Mouse (Mus musculus): ENCODE data around the gene Trpv3. TPM values are rescaled to one million over a fixed set of nuclear protein-coding genes. Genes with fewer than 3 reads are reported as not detected.

Gene Trpv3
- 0.05 TPM in 1 of 2 replicates, not detected in the other for polyA plus RNA-seq (2014; fragmentation: Nextera tagmentation; extraction: Ambion mirVana)

- DNase-seq (ENCODE audit: low spot score, missing footprints) (no peak), ATAC-seq (ENCODE audit: low FRiP score) (no peak)
- Histone ChIP-seq H3K4me1 (ENCODE audit: control insufficient read depth, insufficient read depth, low read length) (no peaks in the 10 kb centered on the region), H3K4me2 (no peak within 1 kb of the TSS), H3K27me3 (ENCODE audit: control insufficient read depth, insufficient read depth, low read length) (no peaks in the 10 kb centered on the region), H3K9ac (ENCODE audit: low read length) (no peak within 1 kb of the TSS), H3K9me3 (ENCODE audit: control insufficient read depth, low read length) (no peaks in the 10 kb centered on the region), H3K36me3 (ENCODE audit: control insufficient read depth, insufficient read depth, low read length) (no peaks in the 10 kb centered on the region), H3K27ac (ENCODE audit: low read depth, low read length) (no peak within 1 kb of the TSS), H3K4me3 (ENCODE audit: low read depth, low read length) (no peak within 1 kb of the TSS)
- 85% methylated on average over 7 of the region's 7 CpGs for WGBS
Measured at GRCm38 (mm10) chr11:73267267-73267666, at the start of gene Trpv3. Trpv3 (plus strand) TSS chr11:73267388.

DNA sequence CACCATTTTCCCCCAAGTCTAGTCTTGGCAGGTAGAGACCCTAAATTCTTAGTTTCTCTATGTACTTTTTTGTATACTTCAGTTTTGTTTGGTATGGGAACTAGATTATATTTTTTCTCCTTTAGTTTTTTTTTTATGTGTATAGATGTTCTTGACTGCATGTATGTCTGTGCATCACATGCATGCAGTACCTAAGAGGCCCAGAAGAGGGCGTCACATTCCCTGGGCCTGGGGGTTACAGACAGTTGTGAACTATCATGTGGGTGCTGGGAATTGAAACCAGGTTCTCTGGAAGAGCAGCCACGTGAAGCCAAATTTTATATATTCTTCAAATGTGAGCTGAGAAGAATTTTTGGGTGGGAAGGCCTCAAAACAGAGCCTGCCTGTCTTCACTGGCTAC, 47.5 kb upstream of the Trpv3 start:
- H3K36me3 ChIP-seq (ENCODE audit: control insufficient read depth, insufficient read depth, low read length), result no peaks in the 10 kb centered on the region
- no peaks in the 10 kb centered on the region for H3K27me3 ChIP-seq (ENCODE audit: control insufficient read depth, insufficient read depth, low read length)
- H3K9me3 ChIP-seq (ENCODE audit: control insufficient read depth, low read length), result no peaks in the 10 kb centered on the region
- H3K4me2 ChIP-seq, result no peak overlapping the region
- no peak overlapping the region for H3K9ac ChIP-seq (ENCODE audit: low read length)
- H3K4me3 ChIP-seq (ENCODE audit: low read depth, low read length), result no peak overlapping the region
- 63% methylated on average over 2 of the region's 2 CpGs for WGBS
- H3K4me1 ChIP-seq (ENCODE audit: control insufficient read depth, insufficient read depth, low read length), result no peaks in the 10 kb centered on the region
- ATAC-seq (ENCODE audit: low FRiP score) (no peak), DNase-seq (ENCODE audit: low spot score, missing footprints) (no peak)
- no peak overlapping the region for H3K27ac ChIP-seq (ENCODE audit: low read depth, low read length)

DNA sequence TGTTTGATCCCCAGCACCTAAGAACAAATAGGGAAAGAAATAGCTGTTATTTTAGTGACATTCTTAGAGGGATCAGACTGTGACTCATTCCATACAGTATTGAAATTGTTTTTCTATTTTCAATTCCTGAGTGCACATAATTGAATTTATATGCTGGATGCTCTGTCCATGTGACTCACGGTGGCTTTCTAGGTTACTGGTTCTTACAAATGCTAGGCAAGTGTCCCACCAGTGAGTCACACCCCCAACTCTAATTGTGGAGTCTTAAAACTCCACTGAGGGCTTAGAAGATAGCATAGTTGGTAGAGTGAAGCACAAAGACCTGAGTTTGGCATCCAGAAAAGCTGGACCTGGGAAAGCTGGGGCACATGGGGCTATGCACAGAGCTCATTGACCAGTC, 46.5 kb upstream of the Trpv3 start:
- no peak overlapping the region for H3K4me3 ChIP-seq (ENCODE audit: low read depth, low read length)
- no peaks in the 10 kb centered on the region for H3K4me1 ChIP-seq (ENCODE audit: control insufficient read depth, insufficient read depth, low read length)
- no peak overlapping the region for H3K4me2 ChIP-seq
- H3K9me3 ChIP-seq (ENCODE audit: control insufficient read depth, low read length), result no peaks in the 10 kb centered on the region
- 97% methylated on average over 1 of the region's 1 CpGs for WGBS
- no peak overlapping the region for H3K27ac ChIP-seq (ENCODE audit: low read depth, low read length)
- DNase-seq (ENCODE audit: low spot score, missing footprints), result no peak
- ATAC-seq (ENCODE audit: low FRiP score), result no peak
- no peaks in the 10 kb centered on the region for H3K27me3 ChIP-seq (ENCODE audit: control insufficient read depth, insufficient read depth, low read length)
- no peak overlapping the region for H3K9ac ChIP-seq (ENCODE audit: low read length)
- no peaks in the 10 kb centered on the region for H3K36me3 ChIP-seq (ENCODE audit: control insufficient read depth, insufficient read depth, low read length)

DNA sequence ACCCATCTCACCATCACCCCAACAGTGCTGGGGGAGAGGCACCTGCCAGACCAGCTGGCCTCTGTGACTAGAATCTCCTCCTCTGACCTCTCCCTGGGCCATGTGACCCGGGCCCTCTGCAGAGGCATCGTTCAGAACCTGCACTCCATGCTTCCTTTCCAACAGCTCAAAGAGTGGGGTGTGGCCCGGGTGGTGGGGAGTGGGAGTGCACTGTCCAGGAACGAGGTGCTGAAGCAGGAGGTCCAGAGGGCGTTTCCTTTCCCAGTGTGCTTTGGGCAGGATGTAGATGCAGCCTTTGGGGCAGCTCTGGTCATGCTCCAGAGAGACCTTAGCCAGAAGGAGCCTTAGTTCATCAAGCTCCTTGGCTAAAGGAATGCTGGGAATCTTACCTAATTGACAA, 44.3 kb upstream of the Trpv3 start:
- ATAC-seq (ENCODE audit: low FRiP score) (no peak), DNase-seq (ENCODE audit: low spot score, missing footprints) (no peak)
- no peak overlapping the region for H3K4me3 ChIP-seq (ENCODE audit: low read depth, low read length)
- no peak overlapping the region for H3K4me2 ChIP-seq
- H3K4me1 ChIP-seq (ENCODE audit: control insufficient read depth, insufficient read depth, low read length), result no peaks in the 10 kb centered on the region
- no peaks in the 10 kb centered on the region for H3K36me3 ChIP-seq (ENCODE audit: control insufficient read depth, insufficient read depth, low read length)
- no peak overlapping the region for H3K27ac ChIP-seq (ENCODE audit: low read depth, low read length)
- no peaks in the 10 kb centered on the region for H3K9me3 ChIP-seq (ENCODE audit: control insufficient read depth, low read length)
- 46% methylated on average over 5 of the region's 5 CpGs for WGBS
- H3K9ac ChIP-seq (ENCODE audit: low read length), result no peak overlapping the region
- H3K27me3 ChIP-seq (ENCODE audit: control insufficient read depth, insufficient read depth, low read length), result no peaks in the 10 kb centered on the region

DNA sequence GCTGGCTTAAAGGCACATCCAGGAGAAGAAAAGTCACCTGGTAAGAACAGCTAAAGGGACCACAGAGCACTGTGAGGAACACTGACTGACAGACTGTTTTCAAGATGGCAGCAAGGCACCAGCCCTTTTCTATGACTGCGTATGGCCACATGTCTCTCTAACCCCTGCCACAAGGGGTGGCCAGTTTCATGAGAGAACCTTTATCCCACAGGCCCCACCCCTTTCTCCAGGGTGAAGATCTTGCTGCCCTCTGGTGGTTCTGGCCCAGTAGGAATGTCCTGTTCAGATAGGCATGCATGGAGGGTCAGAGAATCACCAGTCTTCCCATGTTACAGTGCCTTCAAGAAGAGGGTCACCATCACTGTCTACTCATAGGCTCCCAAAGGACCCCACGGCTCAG, 43.2 kb upstream of the Trpv3 start:
- no peak overlapping the region for H3K4me3 ChIP-seq (ENCODE audit: low read depth, low read length)
- no peak overlapping the region for H3K4me2 ChIP-seq
- H3K9ac ChIP-seq (ENCODE audit: low read length), result no peak overlapping the region
- ATAC-seq (ENCODE audit: low FRiP score), result no peak
- 78% methylated on average over 2 of the region's 2 CpGs for WGBS
- no peaks in the 10 kb centered on the region for H3K9me3 ChIP-seq (ENCODE audit: control insufficient read depth, low read length)
- no peak for DNase-seq (ENCODE audit: low spot score, missing footprints)
- H3K36me3 ChIP-seq (ENCODE audit: control insufficient read depth, insufficient read depth, low read length), result no peaks in the 10 kb centered on the region
- H3K27me3 ChIP-seq (ENCODE audit: control insufficient read depth, insufficient read depth, low read length), result no peaks in the 10 kb centered on the region
- no peaks in the 10 kb centered on the region for H3K4me1 ChIP-seq (ENCODE audit: control insufficient read depth, insufficient read depth, low read length)
- no peak overlapping the region for H3K27ac ChIP-seq (ENCODE audit: low read depth, low read length)

DNA sequence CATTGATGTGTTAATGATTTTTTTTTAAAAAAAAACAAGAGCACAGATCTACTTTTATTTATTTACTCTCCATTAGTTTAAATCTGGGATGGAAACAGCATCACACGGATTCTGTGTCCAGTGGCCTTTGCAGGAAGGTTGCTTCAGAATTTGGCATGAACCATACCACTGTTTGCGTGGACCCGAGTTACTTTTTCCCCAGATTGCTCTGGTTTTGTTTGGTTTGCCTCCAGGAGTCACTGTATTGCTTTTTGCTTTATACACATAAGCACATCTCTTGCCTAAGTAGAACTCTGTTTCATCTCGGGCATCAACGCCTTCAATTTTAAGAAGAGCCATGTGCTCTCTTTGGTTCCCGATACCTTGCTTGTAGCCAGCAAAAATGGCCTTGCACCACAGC, 41.3 kb upstream of the Trpv3 start:
- 91% methylated on average over 6 of the region's 6 CpGs for WGBS
- no peak for ATAC-seq (ENCODE audit: low FRiP score)

GRCm38 (mm10) chr11:73228881-73229280, 38.3 kb upstream of the Trpv3 start:
- no peaks in the 10 kb centered on the region for H3K27me3 ChIP-seq (ENCODE audit: control insufficient read depth, insufficient read depth, low read length)
- no peaks in the 10 kb centered on the region for H3K4me1 ChIP-seq (ENCODE audit: control insufficient read depth, insufficient read depth, low read length)
- H3K4me3 ChIP-seq (ENCODE audit: low read depth, low read length), result no peak overlapping the region
- no peak for ATAC-seq (ENCODE audit: low FRiP score)
- H3K9me3 ChIP-seq (ENCODE audit: control insufficient read depth, low read length), result no peaks in the 10 kb centered on the region
- no peak overlapping the region for H3K9ac ChIP-seq (ENCODE audit: low read length)
- DNase-seq (ENCODE audit: low spot score, missing footprints), result no peak
- H3K27ac ChIP-seq (ENCODE audit: low read depth, low read length), result no peak overlapping the region
- WGBS, result 84% methylated on average over 5 of the region's 5 CpGs
- no peaks in the 10 kb centered on the region for H3K36me3 ChIP-seq (ENCODE audit: control insufficient read depth, insufficient read depth, low read length)
- no peak overlapping the region for H3K4me2 ChIP-seq

More for the DNA sequence above, 41.3 kb upstream of the Trpv3 start:
- Histone ChIP-seq H3K4me1 (ENCODE audit: control insufficient read depth, insufficient read depth, low read length) (no peaks in the 10 kb centered on the region), H3K27me3 (ENCODE audit: control insufficient read depth, insufficient read depth, low read length) (no peaks in the 10 kb centered on the region), H3K4me2 (no peak overlapping the region), H3K9me3 (ENCODE audit: control insufficient read depth, low read length) (no peaks in the 10 kb centered on the region), H3K36me3 (ENCODE audit: control insufficient read depth, insufficient read depth, low read length) (no peaks in the 10 kb centered on the region), H3K4me3 (ENCODE audit: low read depth, low read length) (no peak overlapping the region), H3K9ac (ENCODE audit: low read length) (no peak overlapping the region), H3K27ac (ENCODE audit: low read depth, low read length) (no peak overlapping the region)
- DNase-seq (ENCODE audit: low spot score, missing footprints), result no peak

DNA sequence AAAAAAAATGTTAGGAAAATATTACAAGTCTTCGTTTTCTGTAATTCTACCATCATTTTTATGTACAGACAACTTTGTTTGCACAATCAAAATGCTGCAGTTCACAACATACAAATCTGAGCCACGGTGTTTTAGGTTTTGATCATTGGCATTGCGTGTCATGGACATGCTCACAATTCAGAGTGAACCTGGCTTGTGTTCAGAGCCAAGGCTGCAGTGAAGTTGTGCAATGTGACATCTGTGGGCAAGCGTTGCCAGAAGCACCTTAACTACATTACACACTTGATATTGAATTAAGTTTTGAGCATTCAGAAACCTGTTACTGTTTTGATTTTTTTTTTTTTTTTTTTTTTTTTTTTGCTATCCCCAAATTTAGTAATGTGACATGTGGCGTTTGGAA, 37.1 kb upstream of the Trpv3 start:
- Histone ChIP-seq H3K27me3 (ENCODE audit: control insufficient read depth, insufficient read depth, low read length) (no peaks in the 10 kb centered on the region), H3K4me2 (no peak overlapping the region), H3K27ac (ENCODE audit: low read depth, low read length) (no peak overlapping the region), H3K4me1 (ENCODE audit: control insufficient read depth, insufficient read depth, low read length) (no peaks in the 10 kb centered on the region), H3K36me3 (ENCODE audit: control insufficient read depth, insufficient read depth, low read length) (no peaks in the 10 kb centered on the region), H3K4me3 (ENCODE audit: low read depth, low read length) (no peak overlapping the region), H3K9ac (ENCODE audit: low read length) (no peak overlapping the region), H3K9me3 (ENCODE audit: control insufficient read depth, low read length) (no peaks in the 10 kb centered on the region)
- 88% methylated on average over 5 of the region's 5 CpGs for WGBS
- ATAC-seq (ENCODE audit: low FRiP score) (no peak), DNase-seq (ENCODE audit: low spot score, missing footprints) (no peak)

- no peak overlapping the region for H3K27ac ChIP-seq (ENCODE audit: low read depth, low read length)
- no peak overlapping the region for H3K9ac ChIP-seq (ENCODE audit: low read length)
- no peak for DNase-seq (ENCODE audit: low spot score, missing footprints)
- H3K9me3 ChIP-seq (ENCODE audit: control insufficient read depth, low read length), result no peaks in the 10 kb centered on the region
- H3K36me3 ChIP-seq (ENCODE audit: control insufficient read depth, insufficient read depth, low read length), result no peaks in the 10 kb centered on the region
- H3K4me3 ChIP-seq (ENCODE audit: low read depth, low read length), result no peak overlapping the region
- 68% methylated on average over 2 of the region's 2 CpGs for WGBS
- H3K4me2 ChIP-seq, result no peak overlapping the region
- no peaks in the 10 kb centered on the region for H3K27me3 ChIP-seq (ENCODE audit: control insufficient read depth, insufficient read depth, low read length)
- no peak for ATAC-seq (ENCODE audit: low FRiP score)
- no peaks in the 10 kb centered on the region for H3K4me1 ChIP-seq (ENCODE audit: control insufficient read depth, insufficient read depth, low read length)
Measured at GRCm38 (mm10) chr11:73232513-73232912, 34.7 kb upstream of the Trpv3 start.

- no peak within 1 kb of the TSS for H3K4me2 ChIP-seq
- no peaks in the 10 kb centered on the region for H3K36me3 ChIP-seq (ENCODE audit: control insufficient read depth, insufficient read depth, low read length)
- 83% methylated on average over 5 of the region's 5 CpGs for WGBS
- no peak within 1 kb of the TSS for H3K27ac ChIP-seq (ENCODE audit: low read depth, low read length)
- no peak within 1 kb of the TSS for H3K4me3 ChIP-seq (ENCODE audit: low read depth, low read length)
- H3K9me3 ChIP-seq (ENCODE audit: control insufficient read depth, low read length), result no peaks in the 10 kb centered on the region
- H3K9ac ChIP-seq (ENCODE audit: low read length), result no peak within 1 kb of the TSS
- no peak for DNase-seq (ENCODE audit: low spot score, missing footprints)
- no peaks in the 10 kb centered on the region for H3K27me3 ChIP-seq (ENCODE audit: control insufficient read depth, insufficient read depth, low read length)
- no peak for ATAC-seq (ENCODE audit: low FRiP score)
- no peaks in the 10 kb centered on the region for H3K4me1 ChIP-seq (ENCODE audit: control insufficient read depth, insufficient read depth, low read length)
Measured at GRCm38 (mm10) chr11:73233992-73234391, 33.2 kb upstream of the Trpv3 start, which contains the start of gene Trpv1. Trpv1 (plus strand) TSS chr11:73234292.
